Mouse (Mus musculus) MEL (cell line): ENCODE measurements at regions not wholly inside any gene's neighbourhood (a gene's known extent, or its start where the extent isn't known, plus 50 kb on each side); places are given as distances from the start of the nearest gene placed in this dataset.

Experiments used
- DNase-seq: peaks from one replicate; pipeline ENCODE4 v3.0.0; 2011; ENCODE audit warnings: low read depth, low spot score
- H3K27ac ChIP-seq: 2 replicates; pipeline ENCODE4 v1.5.1; 2012; ENCODE audit warnings: low read depth, mild to moderate bottlenecking, control low read depth, low read length, moderate library complexity; ENCODE audit not compliant: control insufficient read depth
- H3K27me3 ChIP-seq, 2 experiments: fragments of 150-350 bp in 1 of 2; sonication (generic) in 1 of 2; 2 replicates each; pipeline ENCODE4 v1.6.1; 2012; ENCODE audit warnings: low read length in 2 of 2, mild to moderate bottlenecking in 2 of 2, improper control_type of control experiment in 1 of 2, moderate library complexity in 1 of 2; ENCODE audit not compliant: insufficient read depth in 2 of 2, control insufficient read depth in 1 of 2
- H3K36me3 ChIP-seq, 2 experiments: 2 replicates each; pipeline ENCODE4 v1.6.1; 2012 to 2014; ENCODE audit warnings: low read length in 2 of 2, improper control_type of control experiment in 1 of 2, inconsistent platforms in 1 of 2, mild to moderate bottlenecking in 1 of 2; ENCODE audit not compliant: insufficient read depth in 2 of 2, control insufficient read depth in 1 of 2
- H3K4me1 ChIP-seq, 2 experiments: fragments of 150-350 bp in 1 of 2; sonication (generic) in 1 of 2; 2 replicates each; pipeline ENCODE4 v1.6.1; 2012; ENCODE audit warnings: low read length in 2 of 2, improper control_type of control experiment in 1 of 2, mild to moderate bottlenecking in 1 of 2; ENCODE audit not compliant: insufficient read depth in 2 of 2, control insufficient read depth in 1 of 2
- H3K4me3 ChIP-seq, 2 experiments: fragments of 150-350 bp in 1 of 2; sonication (generic) in 1 of 2; 2 replicates each; pipeline ENCODE4 v1.5.1; 2012; ENCODE audit warnings: low read depth in 2 of 2, low read length in 2 of 2, mild to moderate bottlenecking in 2 of 2, moderate library complexity in 2 of 2, control low read depth in 1 of 2, improper control_type of control experiment in 1 of 2; ENCODE audit not compliant: control insufficient read depth in 1 of 2, insufficient read depth in 1 of 2
- H3K79me2 ChIP-seq: 2 replicates; pipeline ENCODE4 v1.6.1; 2012; ENCODE audit warnings: mild to moderate bottlenecking, low read length, moderate library complexity; ENCODE audit not compliant: control insufficient read depth, poor library complexity, insufficient read depth
- H3K9ac ChIP-seq: 2 replicates; pipeline ENCODE4 v1.6.1; 2012; ENCODE audit warnings: low read depth, mild to moderate bottlenecking, control low read depth, low read length, moderate library complexity; ENCODE audit not compliant: control insufficient read depth, poor library complexity, severe bottlenecking
- H3K9me3 ChIP-seq: fragments of 150-350 bp; sonication (generic); replicated peaks from 2 replicates; pipeline ENCODE4 v1.6.1; 2012; ENCODE audit warnings: mild to moderate bottlenecking, low read length, improper control_type of control experiment, moderate library complexity; ENCODE audit not compliant: insufficient read depth
- BHLHE40 ChIP-seq: IDR thresholded peaks from 2 replicates; pipeline ENCODE4 v1.6.1; 2012; ENCODE audit warnings: low read depth, mild to moderate bottlenecking, inconsistent platforms, low read length, improper control_type of control experiment, borderline replicate concordance
- CHD1 ChIP-seq: IDR thresholded peaks from 2 replicates; pipeline ENCODE4 v1.6.1; 2012; ENCODE audit warnings: low read depth, mild to moderate bottlenecking, inconsistent platforms, low read length, improper control_type of control experiment
- CTCF ChIP-seq, 3 experiments: IDR thresholded peaks in 2 of 3; conservative IDR thresholded peaks in 1 of 3; 2 replicates each; pipeline ENCODE4 v1.5.1; 2011 to 2012; ENCODE audit warnings: low read length in 3 of 3, low read depth in 2 of 3, mild to moderate bottlenecking in 2 of 3, improper control_type of control experiment in 1 of 3, inconsistent platforms in 1 of 3, mixed read lengths in 1 of 3, moderate library complexity in 1 of 3; ENCODE audit not compliant: control insufficient read depth in 1 of 3, insufficient read depth in 1 of 3, poor library complexity in 1 of 3, severe bottlenecking in 1 of 3
- E2F4 ChIP-seq: IDR thresholded peaks from 2 replicates; pipeline ENCODE4 v1.6.1; 2011; ENCODE audit warnings: low read depth, low read length, improper control_type of control experiment, borderline replicate concordance
- ELF1 ChIP-seq: IDR thresholded peaks from 2 replicates; pipeline ENCODE4 v1.6.1; 2014; ENCODE audit warnings: low read depth, mild to moderate bottlenecking, inconsistent platforms, low read length, improper control_type of control experiment, moderate library complexity
- GABPA ChIP-seq: IDR thresholded peaks from 2 replicates; pipeline ENCODE4 v1.6.1; 2012; ENCODE audit warnings: low read depth, mild to moderate bottlenecking, inconsistent platforms, low read length, improper control_type of control experiment, moderate library complexity
- GATA1 ChIP-seq: IDR thresholded peaks from 2 replicates; pipeline ENCODE4 v1.6.1; 2011; ENCODE audit warnings: low read depth, low read length, improper control_type of control experiment
- HCFC1 ChIP-seq: IDR thresholded peaks from 2 replicates; pipeline ENCODE4 v1.6.1; 2012; ENCODE audit warnings: low read depth, mild to moderate bottlenecking, inconsistent platforms, low read length, improper control_type of control experiment, moderate library complexity
- JUND ChIP-seq: IDR thresholded peaks from 2 replicates; pipeline ENCODE4 v1.6.1; 2011; ENCODE audit warnings: low read depth, mild to moderate bottlenecking, improper control_type of control experiment, low read length
- MXI1 ChIP-seq: IDR thresholded peaks from 2 replicates; pipeline ENCODE4 v1.6.1; 2011; ENCODE audit warnings: mild to moderate bottlenecking, low read depth, low read length, improper control_type of control experiment
- NRF1 ChIP-seq: IDR thresholded peaks from 2 replicates; pipeline ENCODE4 v1.6.1; 2014; ENCODE audit warnings: low read depth, mild to moderate bottlenecking, inconsistent platforms, low read length, improper control_type of control experiment, moderate library complexity; ENCODE audit not compliant: poor library complexity, insufficient read depth, severe bottlenecking
- POLR2A ChIP-seq, 2 experiments: IDR thresholded peaks; 2 replicates each; pipeline ENCODE4 v1.6.1; 2011 to 2012; ENCODE audit warnings: low read length in 2 of 2, mild to moderate bottlenecking in 2 of 2, control low read depth in 1 of 2, improper control_type of control experiment in 1 of 2, low read depth in 1 of 2, moderate library complexity in 1 of 2; ENCODE audit not compliant: control insufficient read depth in 1 of 2, insufficient read depth in 1 of 2, poor library complexity in 1 of 2
- POLR2AphosphoS5 ChIP-seq: IDR thresholded peaks from 2 replicates; pipeline ENCODE4 v1.6.1; 2012; ENCODE audit warnings: low read depth, borderline replicate concordance, mild to moderate bottlenecking, inconsistent platforms, low read length, moderate library complexity, mixed read lengths
- RCOR1 ChIP-seq: IDR thresholded peaks from 2 replicates; pipeline ENCODE4 v1.6.1; 2012; ENCODE audit warnings: low read depth, mild to moderate bottlenecking, inconsistent platforms, low read length, improper control_type of control experiment
- SMC3 ChIP-seq: IDR thresholded peaks from 2 replicates; pipeline ENCODE4 v1.6.1; 2011; ENCODE audit warnings: low read depth, low read length, improper control_type of control experiment
- TBP ChIP-seq: IDR thresholded peaks from 2 replicates; pipeline ENCODE4 v1.8.0; 2011; ENCODE audit warnings: low read depth, low read length, improper control_type of control experiment
- UBTF ChIP-seq: IDR thresholded peaks from 2 replicates; pipeline ENCODE4 v1.6.1; 2012; ENCODE audit warnings: low read depth, mild to moderate bottlenecking, inconsistent platforms, low read length, improper control_type of control experiment, moderate library complexity, borderline replicate concordance; ENCODE audit not compliant: insufficient read depth
- USF1 ChIP-seq: IDR thresholded peaks from 2 replicates; pipeline ENCODE4 v1.6.1; 2014; ENCODE audit warnings: low read depth, mild to moderate bottlenecking, inconsistent platforms, low read length, improper control_type of control experiment, moderate library complexity
- ZC3H11A ChIP-seq: IDR thresholded peaks from 2 replicates; pipeline ENCODE4 v1.6.1; 2012; ENCODE audit warnings: low read depth, mild to moderate bottlenecking, inconsistent platforms, low read length, improper control_type of control experiment
- ZMIZ1 ChIP-seq: IDR thresholded peaks from 2 replicates; pipeline ENCODE4 v1.6.1; 2012; ENCODE audit warnings: low read depth, mild to moderate bottlenecking, inconsistent platforms, low read length, improper control_type of control experiment, moderate library complexity
- ZNF384 ChIP-seq: IDR thresholded peaks from 2 replicates; pipeline ENCODE4 v1.6.1; 2012; ENCODE audit warnings: low read depth, mild to moderate bottlenecking, inconsistent platforms, low read length, improper control_type of control experiment

GRCm38 (mm10) chr5:73891606-73892005, 176.6 kb downstream of the Usp46 start:
- Histone ChIP-seq H3K9me3 (no peaks in the 10 kb centered on the region), H3K79me2 (no peaks in the 10 kb centered on the region), H3K27me3 (no peaks in the 10 kb centered on the region), H3K4me3 (no peak overlapping the region), H3K36me3 (no peaks in the 10 kb centered on the region), H3K4me1 (no peaks in the 10 kb centered on the region), H3K9ac (no peak overlapping the region), H3K27ac (no peak overlapping the region)
- DNase-seq, result no peak
- TF ChIP-seq CTCF (IDR thresholded peaks at IDR 0.05 in 2 of 3, conservative IDR thresholded peaks at IDR 0.05 in 1 of 3; ENCODE audit: control insufficient read depth in 1 of 3, insufficient read depth in 1 of 3, low read depth in 2 of 3, low read length in 3 of 3, poor library complexity in 1 of 3, severe bottlenecking in 1 of 3) (no peak), GATA1 (no peak), UBTF (no peak), SMC3 (no peak), TBP (no peak), ZMIZ1 (no peak), ZC3H11A (no peak), NRF1 (no peak), POLR2AphosphoS5 (no peak), ZNF384 (no peak)

- H3K4me3 ChIP-seq, result no peak overlapping the region
- no peaks in the 10 kb centered on the region for H3K4me1 ChIP-seq
- no peak overlapping the region for H3K9ac ChIP-seq
- H3K36me3 ChIP-seq, result no peaks in the 10 kb centered on the region
- DNase-seq, result no peak
- peaks cover 0 to 2% of the 10 kb centered on the region in 2 experiments; a peak in 1 of 4 replicates for H3K27me3 ChIP-seq
- no peaks in the 10 kb centered on the region for H3K79me2 ChIP-seq
- H3K9me3 ChIP-seq, result no peaks in the 10 kb centered on the region
- TF ChIP-seq ELF1, result no peak
- H3K27ac ChIP-seq, result no peak overlapping the region
Measured at GRCm38 (mm10) chr5:73892440-73893225, 175.6 kb downstream of the Usp46 start.

GRCm38 (mm10) chr5:73895186-73895585, 173.0 kb downstream of the Usp46 start:
- H3K4me3 ChIP-seq, result no peak overlapping the region
- no peaks in the 10 kb centered on the region for H3K36me3 ChIP-seq
- no peaks in the 10 kb centered on the region for H3K79me2 ChIP-seq
- H3K4me1 ChIP-seq, result no peaks in the 10 kb centered on the region
- no peaks in the 10 kb centered on the region for H3K9me3 ChIP-seq
- TF ChIP-seq GABPA, result no peak
- no peak for TF ChIP-seq TBP
- no peak for TF ChIP-seq HCFC1
- TF ChIP-seq ZMIZ1, result no peak
- TF ChIP-seq ELF1, result no peak
- TF ChIP-seq BHLHE40, result no peak
- no peak for TF ChIP-seq E2F4
- no peak for TF ChIP-seq ZC3H11A
- TF ChIP-seq GATA1, result no peak
- no peak for TF ChIP-seq MXI1
- TF ChIP-seq USF1, result no peak
- no peak for TF ChIP-seq RCOR1
- TF ChIP-seq POLR2AphosphoS5, result no peak
- no peak for TF ChIP-seq CHD1
- no peak for TF ChIP-seq JUND
- no peak for TF ChIP-seq POLR2A (IDR thresholded peaks at IDR 0.05; ENCODE audit: control insufficient read depth in 1 of 2, insufficient read depth in 1 of 2, low read depth in 1 of 2, low read length in 2 of 2, poor library complexity in 1 of 2)
- TF ChIP-seq, all 39 proteins: peak for 0
- no peak for DNase-seq
- Histone ChIP-seq H3K9ac (no peak overlapping the region), H3K27ac (no peak overlapping the region), H3K27me3 (peaks cover 1 to 2% of the 10 kb centered on the region in 2 experiments; a peak in 1 of 4 replicates)
